Mouse (Mus musculus): Measurements from ENCODE around the gene Pde10a. TPM values are rescaled to one million over a fixed set of nuclear protein-coding genes. Genes with fewer than 3 reads are reported as not detected.

The Pde10a gene
- polyA plus RNA-seq, 1 experiment from 2014 or later, result 1.9 TPM

GRCm38 (mm10) chr17:8745334-8745733 lies 220.2 kb downstream of the Pde10a start:
- no peak overlapping the region for H3K4me3 ChIP-seq (ENCODE audit: low read length)
- WGBS, result 33% methylated on average over 1 of the region's 1 CpGs
- no peak for ATAC-seq (replicated peaks; ENCODE audit: extremely low read depth, insufficient read depth, low FRiP score)

DNA sequence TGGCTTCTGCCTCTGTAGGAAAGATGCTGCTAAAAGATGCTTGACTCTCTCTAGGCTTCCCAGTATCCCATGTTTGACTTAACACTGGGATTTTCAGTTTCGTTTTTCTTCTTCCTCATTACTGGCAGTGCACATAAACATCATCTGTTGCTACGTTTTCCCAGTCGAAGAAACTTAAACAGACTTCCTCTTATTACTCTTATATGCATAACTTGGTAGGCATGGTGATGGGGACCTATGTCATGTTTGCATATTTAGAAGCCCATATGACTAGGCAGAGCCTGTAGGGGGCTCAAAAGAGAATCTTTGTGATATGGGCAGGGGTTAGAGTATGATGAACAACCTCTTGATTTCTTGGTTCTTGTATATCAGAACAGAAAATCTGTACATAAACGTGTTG lies 224.3 kb downstream of the Pde10a start:
- Histone ChIP-seq H3K27ac (ENCODE audit: low read length) (no peak overlapping the region), H3K4me3 (ENCODE audit: low read length) (no peak overlapping the region), H3K9me3 (replicated peaks; ENCODE audit: control insufficient read depth, low read length) (no peaks in the 10 kb centered on the region), H3K36me3 (ENCODE audit: control insufficient read depth, insufficient read depth) (no peaks in the 10 kb centered on the region), H3K4me2 (ENCODE audit: low read depth, low read length) (no peak overlapping the region), H3K9ac (ENCODE audit: low read length) (no peak overlapping the region), H3K4me1 (ENCODE audit: control insufficient read depth, insufficient read depth, low read length) (no peaks in the 10 kb centered on the region), H3K27me3 (ENCODE audit: control insufficient read depth, insufficient read depth, low read length) (no peaks in the 10 kb centered on the region; the same call in 1 of the 2 replicates)
- 68% methylated on average over 4 of the region's 4 CpGs for WGBS
- ATAC-seq (replicated peaks; ENCODE audit: extremely low read depth, insufficient read depth, low FRiP score), result no peak

More at GRCm38 (mm10) chr17:8745334-8745733, 220.2 kb downstream of the Pde10a start:
- no peak overlapping the region for H3K27ac ChIP-seq (ENCODE audit: low read length)
- no peaks in the 10 kb centered on the region for H3K9me3 ChIP-seq (replicated peaks; ENCODE audit: control insufficient read depth, low read length)
- no peaks in the 10 kb centered on the region for H3K36me3 ChIP-seq (ENCODE audit: control insufficient read depth, insufficient read depth)
- H3K9ac ChIP-seq (ENCODE audit: low read length), result no peak overlapping the region
- H3K4me1 ChIP-seq (ENCODE audit: control insufficient read depth, insufficient read depth, low read length), result no peaks in the 10 kb centered on the region
- no peaks in the 10 kb centered on the region; the same call in 1 of the 2 replicates for H3K27me3 ChIP-seq (ENCODE audit: control insufficient read depth, insufficient read depth, low read length)
- H3K4me2 ChIP-seq (ENCODE audit: low read depth, low read length), result no peak overlapping the region

GRCm38 (mm10) chr17:8757576-8757975 lies 232.4 kb downstream of the Pde10a start:
- no peaks in the 10 kb centered on the region for H3K36me3 ChIP-seq (ENCODE audit: control insufficient read depth, insufficient read depth)
- H3K4me2 ChIP-seq (ENCODE audit: low read depth, low read length), result no peak overlapping the region
- no peak for ATAC-seq (replicated peaks; ENCODE audit: extremely low read depth, insufficient read depth, low FRiP score)
- WGBS, result 88% methylated on average over 5 of the region's 5 CpGs
- H3K4me1 ChIP-seq (ENCODE audit: control insufficient read depth, insufficient read depth, low read length), result no peaks in the 10 kb centered on the region
- no peak overlapping the region for H3K4me3 ChIP-seq (ENCODE audit: low read length)
- H3K27me3 ChIP-seq (ENCODE audit: control insufficient read depth, insufficient read depth, low read length), result 0 out of 2 replicates have a peak, but pooled peaks cover 2% of the 10 kb centered on the region
- H3K9ac ChIP-seq (ENCODE audit: low read length), result no peak overlapping the region
- no peak overlapping the region for H3K27ac ChIP-seq (ENCODE audit: low read length)
- H3K9me3 ChIP-seq (replicated peaks; ENCODE audit: control insufficient read depth, low read length), result no peaks in the 10 kb centered on the region

- Histone ChIP-seq H3K9me3 (replicated peaks; ENCODE audit: control insufficient read depth, low read length) (no peaks in the 10 kb centered on the region), H3K4me2 (ENCODE audit: low read depth, low read length) (no peak overlapping the region), H3K27me3 (ENCODE audit: control insufficient read depth, insufficient read depth, low read length) (no peaks in the 10 kb centered on the region), H3K4me1 (ENCODE audit: control insufficient read depth, insufficient read depth, low read length) (no peaks in the 10 kb centered on the region), H3K36me3 (ENCODE audit: control insufficient read depth, insufficient read depth) (no peaks in the 10 kb centered on the region), H3K27ac (ENCODE audit: low read length) (no peak overlapping the region), H3K9ac (ENCODE audit: low read length) (no peak overlapping the region), H3K4me3 (ENCODE audit: low read length) (no peak overlapping the region)
- WGBS, result 21% methylated on average over 1 of the region's 1 CpGs
- ATAC-seq (replicated peaks; ENCODE audit: extremely low read depth, insufficient read depth, low FRiP score), result no peak
These were observed 238.1 kb downstream of the Pde10a start for GRCm38 (mm10) chr17:8763248-8763647.

- 78% methylated on average over 5 of the region's 5 CpGs for WGBS
- Histone ChIP-seq H3K9me3 (replicated peaks; ENCODE audit: control insufficient read depth, low read length) (no peaks in the 10 kb centered on the region), H3K4me2 (ENCODE audit: low read depth, low read length) (no peak overlapping the region)
These were observed 240.9 kb downstream of the Pde10a start for GRCm38 (mm10) chr17:8765987-8766576.

GRCm38 (mm10) chr17:8769155-8769554 lies 244.0 kb downstream of the Pde10a start:
- 54% methylated on average over 1 of the region's 1 CpGs for WGBS
- no peaks in the 10 kb centered on the region for H3K4me1 ChIP-seq (ENCODE audit: control insufficient read depth, insufficient read depth, low read length)
- no peaks in the 10 kb centered on the region for H3K9me3 ChIP-seq (replicated peaks; ENCODE audit: control insufficient read depth, low read length)
- no peak overlapping the region for H3K27ac ChIP-seq (ENCODE audit: low read length)
- ATAC-seq (replicated peaks; ENCODE audit: extremely low read depth, insufficient read depth, low FRiP score), result no peak
- no peaks in the 10 kb centered on the region for H3K36me3 ChIP-seq (ENCODE audit: control insufficient read depth, insufficient read depth)
- H3K4me2 ChIP-seq (ENCODE audit: low read depth, low read length), result no peak overlapping the region
- H3K4me3 ChIP-seq (ENCODE audit: low read length), result no peak overlapping the region
- no peaks in the 10 kb centered on the region for H3K27me3 ChIP-seq (ENCODE audit: control insufficient read depth, insufficient read depth, low read length)
- H3K9ac ChIP-seq (ENCODE audit: low read length), result no peak overlapping the region

More at GRCm38 (mm10) chr17:8765987-8766576, 240.9 kb downstream of the Pde10a start:
- no peaks in the 10 kb centered on the region for H3K27me3 ChIP-seq (ENCODE audit: control insufficient read depth, insufficient read depth, low read length)
- no peak for ATAC-seq (replicated peaks; ENCODE audit: extremely low read depth, insufficient read depth, low FRiP score)
- H3K4me1 ChIP-seq (ENCODE audit: control insufficient read depth, insufficient read depth, low read length), result no peaks in the 10 kb centered on the region
- H3K27ac ChIP-seq (ENCODE audit: low read length), result no peak overlapping the region
- H3K9ac ChIP-seq (ENCODE audit: low read length), result no peak overlapping the region
- H3K4me3 ChIP-seq (ENCODE audit: low read length), result no peak overlapping the region
- no peaks in the 10 kb centered on the region for H3K36me3 ChIP-seq (ENCODE audit: control insufficient read depth, insufficient read depth)

DNA sequence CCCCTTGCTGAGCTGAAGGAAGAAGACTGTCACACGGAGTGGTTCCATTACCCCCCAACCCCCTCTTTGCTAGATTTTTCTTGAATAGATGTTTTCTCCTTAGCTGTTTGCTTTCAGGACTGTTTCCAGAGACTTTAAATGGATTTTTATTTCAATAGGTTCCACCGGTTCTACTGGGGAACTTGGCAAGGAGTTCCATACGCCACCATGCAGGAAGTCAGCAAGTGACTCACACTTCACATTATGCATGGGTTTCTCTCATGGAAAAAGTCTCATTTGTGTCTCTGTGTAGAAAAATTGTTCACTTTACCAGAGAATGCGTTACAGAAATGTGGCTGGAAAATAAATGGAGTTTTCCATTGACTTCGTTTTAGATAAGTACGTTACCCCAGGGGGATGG lies 248.2 kb downstream of the Pde10a start:
- no peaks in the 10 kb centered on the region for H3K27me3 ChIP-seq (ENCODE audit: control insufficient read depth, insufficient read depth, low read length)
- H3K9me3 ChIP-seq (replicated peaks; ENCODE audit: control insufficient read depth, low read length), result no peaks in the 10 kb centered on the region
- H3K27ac ChIP-seq (ENCODE audit: low read length), result no peak overlapping the region
- H3K4me1 ChIP-seq (ENCODE audit: control insufficient read depth, insufficient read depth, low read length), result no peaks in the 10 kb centered on the region
- H3K36me3 ChIP-seq (ENCODE audit: control insufficient read depth, insufficient read depth), result no peaks in the 10 kb centered on the region
- ATAC-seq (replicated peaks; ENCODE audit: extremely low read depth, insufficient read depth, low FRiP score), result no peak
- H3K9ac ChIP-seq (ENCODE audit: low read length), result no peak overlapping the region
- H3K4me3 ChIP-seq (ENCODE audit: low read length), result no peak overlapping the region
- H3K4me2 ChIP-seq (ENCODE audit: low read depth, low read length), result no peak overlapping the region
- WGBS, result 66% methylated on average over 6 of the region's 6 CpGs

DNA sequence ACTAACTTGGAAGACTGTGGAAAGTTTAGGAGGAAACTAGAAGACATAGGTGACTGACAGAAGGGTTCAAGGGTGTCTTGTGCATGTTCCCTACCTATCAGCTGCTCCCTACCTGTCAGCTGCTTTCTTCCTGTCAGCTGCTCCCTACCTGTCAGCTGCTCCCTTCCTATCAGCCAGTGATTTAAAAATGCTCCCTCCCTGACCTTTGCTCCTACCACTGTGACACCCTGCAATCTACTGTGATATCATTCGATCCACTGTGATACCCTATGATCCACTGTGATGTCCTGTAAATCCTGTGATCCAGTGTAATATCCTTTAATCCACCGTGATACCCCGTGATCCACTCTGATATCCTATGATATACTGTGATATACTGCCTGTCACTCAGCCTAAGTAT lies 249.1 kb downstream of the Pde10a start:
- Histone ChIP-seq H3K36me3 (ENCODE audit: control insufficient read depth, insufficient read depth) (no peaks in the 10 kb centered on the region), H3K27ac (ENCODE audit: low read length) (no peak overlapping the region), H3K4me3 (ENCODE audit: low read length) (no peak overlapping the region), H3K4me1 (ENCODE audit: control insufficient read depth, insufficient read depth, low read length) (no peaks in the 10 kb centered on the region), H3K9ac (ENCODE audit: low read length) (no peak overlapping the region), H3K4me2 (ENCODE audit: low read depth, low read length) (no peak overlapping the region), H3K27me3 (ENCODE audit: control insufficient read depth, insufficient read depth, low read length) (no peaks in the 10 kb centered on the region), H3K9me3 (replicated peaks; ENCODE audit: control insufficient read depth, low read length) (no peaks in the 10 kb centered on the region)
- 76% methylated on average over 3 of the region's 3 CpGs for WGBS
- ATAC-seq (replicated peaks; ENCODE audit: extremely low read depth, insufficient read depth, low FRiP score), result no peak

DNA sequence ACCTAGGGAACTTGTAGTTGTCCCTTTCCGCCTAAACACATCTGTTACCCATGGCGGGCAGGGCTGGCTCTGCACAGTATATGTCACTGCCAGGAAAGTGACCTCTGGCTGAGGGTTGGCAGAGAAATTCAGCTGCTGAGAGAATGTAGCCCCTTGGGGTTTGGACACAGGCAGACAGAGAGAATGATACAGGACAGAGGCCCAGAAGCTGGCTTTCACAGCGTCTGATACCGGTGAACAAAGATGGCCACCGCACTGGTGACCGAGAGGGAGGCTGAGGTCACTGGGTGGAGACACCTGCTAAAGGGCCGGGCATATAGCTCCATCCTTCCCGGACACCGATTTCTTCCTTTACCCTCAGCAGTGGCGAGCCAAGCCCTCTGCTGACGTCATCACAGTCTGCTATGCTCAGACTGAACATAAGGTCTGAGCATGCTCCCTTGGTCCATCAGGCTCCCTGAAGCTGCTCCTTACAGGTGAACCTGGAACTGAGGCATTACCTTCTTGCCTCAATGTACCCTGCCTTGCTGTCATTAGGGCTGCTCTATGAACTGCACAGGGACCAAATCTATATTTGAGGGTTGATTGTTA lies 250.5 kb downstream of the Pde10a start:
- H3K36me3 ChIP-seq (ENCODE audit: control insufficient read depth, insufficient read depth), result no peaks in the 10 kb centered on the region
- no peaks in the 10 kb centered on the region for H3K9me3 ChIP-seq (replicated peaks; ENCODE audit: control insufficient read depth, low read length)
- whole genome bisulfite sequencing, result 70% methylated on average over 11 of the region's 11 CpGs
- no peaks in the 10 kb centered on the region for H3K27me3 ChIP-seq (ENCODE audit: control insufficient read depth, insufficient read depth, low read length)
- no peak overlapping the region for H3K4me3 ChIP-seq (ENCODE audit: low read length)
- H3K4me2 ChIP-seq (ENCODE audit: low read depth, low read length), result no peak overlapping the region
- H3K27ac ChIP-seq (ENCODE audit: low read length), result no peak overlapping the region
- no peak for ATAC-seq (replicated peaks; ENCODE audit: extremely low read depth, insufficient read depth, low FRiP score)
- no peak overlapping the region for H3K9ac ChIP-seq (ENCODE audit: low read length)
- H3K4me1 ChIP-seq (ENCODE audit: control insufficient read depth, insufficient read depth, low read length), result no peaks in the 10 kb centered on the region
